In the genomic region with DNA sequence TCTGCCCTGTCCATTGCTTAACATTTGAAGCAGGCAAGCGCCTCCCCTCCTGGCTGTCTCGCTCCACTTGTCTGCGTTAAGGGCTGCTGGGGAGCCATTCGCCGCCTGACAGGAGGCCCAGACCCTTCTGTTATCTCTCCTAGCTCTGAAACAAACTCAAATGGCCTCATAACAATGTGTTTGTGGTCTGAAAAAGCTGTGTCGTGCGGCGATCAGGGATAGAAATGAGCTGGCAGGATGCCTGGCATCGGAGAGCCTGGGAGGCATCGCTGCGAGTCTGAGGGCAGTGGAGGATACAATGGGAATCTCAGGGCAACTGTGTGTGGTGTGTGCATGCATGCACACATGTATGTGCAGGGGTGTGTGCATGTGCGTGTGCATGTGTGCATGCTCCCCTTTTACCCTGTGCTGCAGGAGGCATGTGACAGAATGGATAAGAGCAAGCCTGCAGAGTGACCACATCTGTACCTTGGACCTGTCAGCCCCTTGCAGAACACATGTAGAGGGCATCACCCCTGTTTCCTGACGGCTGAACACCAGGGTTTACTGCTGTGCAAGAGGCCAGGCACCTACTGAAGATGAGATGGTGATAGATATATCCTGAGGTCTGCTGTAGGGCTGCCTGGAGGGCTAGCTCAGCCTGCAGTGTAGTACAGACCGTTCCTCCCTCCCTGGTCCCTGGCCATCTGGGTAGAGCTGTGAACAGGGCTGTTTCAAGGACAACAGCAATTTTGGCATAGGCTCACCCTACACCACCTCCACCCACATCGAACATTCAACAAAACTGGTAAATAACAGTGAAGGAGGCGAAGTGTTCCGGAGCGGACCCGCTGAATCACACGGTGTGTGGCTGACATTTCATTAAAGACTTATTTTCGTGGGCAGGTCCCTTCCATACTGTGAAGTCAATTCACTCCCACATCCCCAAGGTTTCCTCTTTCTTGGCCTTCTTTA, we compare ENCODE assay signal across 12 mouse cellular contexts. TPM values are rescaled to one million over a fixed set of nuclear protein-coding genes. Genes with fewer than 3 reads are reported as not detected.
DNase-seq lines count a peak whose midpoint lies in the region; ATAC-seq and TF ChIP-seq lines count a peak whose summit lies in the region.
"Had no signal": no experiment of that assay in that cellular context is flagged by ENCODE, and none has a peak within 500 bp of the region (broad histone marks: within the 10 kb centered on the region; RNA-seq: fewer than 3 reads in every experiment).

No protein-coding gene starts in this region.

- no peaks in the 10 kb centered on the region for H3K9me3 ChIP-seq in heart, embryonic 12.5 days (replicated peaks)
- no peaks in the 10 kb centered on the region for H3K9me3 ChIP-seq in forebrain, postnatal 0 days (ENCODE audit: low read length)
- H3K9me3 ChIP-seq: embryonic facial prominence, embryonic 12.5 days had no signal

- WGBS in heart, embryonic 12.5 days = 52% methylated on average over 21 of the region's 21 CpGs
- WGBS in forebrain, postnatal 0 days = 48% methylated on average over 21 of the region's 21 CpGs

- H3K9ac ChIP-seq in heart, embryonic 12.5 days = 0 out of 2 replicates have a peak overlapping the region, but pooled peaks have one; percentile 13
- H3K9ac ChIP-seq in forebrain, postnatal 0 days = 0 out of 2 replicates have a peak overlapping the region, but pooled peaks have one; percentile 2
- H3K9ac ChIP-seq: embryonic facial prominence, embryonic 12.5 days had no signal

- peaks cover 75% of the 10 kb centered on the region for H3K4me1 ChIP-seq in heart, embryonic 12.5 days (replicated peaks)
- H3K4me1 ChIP-seq in forebrain, postnatal 0 days (ENCODE audit: insufficient read depth) = no peaks in the 10 kb centered on the region

- H3K4me3 ChIP-seq in heart, embryonic 12.5 days = no peak overlapping the region
- no peak overlapping the region for H3K4me3 ChIP-seq in forebrain, postnatal 0 days (ENCODE audit: low read depth, low read length)
- H3K4me3 ChIP-seq: embryonic facial prominence, embryonic 12.5 days had no signal

- intact Hi-C loops in heart, postnatal 14 days (cut with DNase I) = loop anchor here (10.0 kb wide), 1 partner anchor 684 kb away; no protein-coding TSS in a partner anchor
- intact Hi-C loops in left cerebral cortex, postnatal 4 days (cut with DNase I) = no loop called here
- intact Hi-C loops in left cerebral cortex, postnatal 10 days (cut with DNase I) = no loop called here

- H3K36me3 ChIP-seq in heart, embryonic 12.5 days = peaks cover 5% of the 10 kb centered on the region; the same call in 1 of the 2 replicates
- H3K36me3 ChIP-seq in forebrain, postnatal 0 days (ENCODE audit: insufficient read depth) = no peaks in the 10 kb centered on the region

- ATAC-seq in heart, embryonic 12.5 days (ENCODE audit: insufficient number of reproducible peaks, low FRiP score) = no peak
- ATAC-seq in forebrain, postnatal 0 days = peak; percentile 10; the same call in 1 of the 2 replicates

- no peaks in the 10 kb centered on the region for H3K27me3 ChIP-seq in heart, embryonic 12.5 days (replicated peaks)
- H3K27me3 ChIP-seq in forebrain, postnatal 0 days (ENCODE audit: insufficient read depth, low read length) = no peaks in the 10 kb centered on the region
- H3K27me3 ChIP-seq: embryonic facial prominence, embryonic 12.5 days had no signal

- H3K4me2 ChIP-seq in heart, embryonic 12.5 days = 0 out of 2 replicates have a peak overlapping the region, but pooled peaks have one; percentile 5
- H3K4me2 ChIP-seq in forebrain, postnatal 0 days (ENCODE audit: low read depth) = no peak overlapping the region
- H3K4me2 ChIP-seq: embryonic facial prominence, embryonic 12.5 days had no signal

- DNase-seq in heart, postnatal 14 days = no peak
- DNase-seq in left cerebral cortex, postnatal 4 days = peak; percentile 46
- DNase-seq in left cerebral cortex, postnatal 10 days (ENCODE audit: extremely low spot score in 1 of 2, low spot score in 2 of 2) = no peak
- DNase-seq in forebrain, postnatal 0 days = no peak
- DNase-seq in natural killer cell, adult 2 months (ENCODE audit: low spot score in 2 of 2) = peak; percentile 49 to 68
- DNase-seq in lung, postnatal 36 days = no peak
- DNase-seq in urinary bladder, adult 18-20 months (ENCODE audit: low spot score in 2 of 2) = no peak
- DNase-seq: cerebellum, adult 11 months; thymus, postnatal 14 days had no signal

- no peak for TF ChIP-seq CTCF in forebrain, postnatal 0 days (IDR thresholded peaks at IDR 0.05; ENCODE audit: low read depth)

- H3K27ac ChIP-seq in heart, embryonic 12.5 days (ENCODE audit: poor library complexity, severe bottlenecking) = peak overlapping the region; percentile 69
- H3K27ac ChIP-seq in forebrain, postnatal 0 days (ENCODE audit: low read depth, low read length) = no peak overlapping the region
- H3K27ac ChIP-seq: embryonic facial prominence, embryonic 12.5 days had no signal

RNA-seq across cellular contexts. Expression of a gene that starts 54.9 kb away (rescaled TPM):
- polyA plus RNA-seq in heart, embryonic 12.5 days (2016; fragmentation: Nextera tagmentation; extraction: Ambion mirVana) = 136 and 137 TPM in 2 replicates
- total RNA-seq in heart, postnatal 14 days (2021) = 10 to 100 TPM; 59.3 to 60.7 TPM
- total RNA-seq in left cerebral cortex, postnatal 4 days (2021) = 100 to 1,000 TPM; 153 to 162 TPM
- 100 to 1,000 TPM; 148 to 169 TPM for total RNA-seq in left cerebral cortex, postnatal 10 days (2021)
- 65.6 and 95.6 TPM in 2 replicates for total RNA-seq in forebrain, postnatal 0 days (2014; rRNA removed)
- 54.4 and 67.5 TPM in 2 replicates for polyA plus RNA-seq in forebrain, postnatal 0 days (2015; fragmentation: Nextera tagmentation; extraction: Ambion mirVana)
- total RNA-seq: CH12.LX had no signal

Comparison
In these comparisons a context has a peak if more than half of its experiments do, and no peak if none do; other contexts are left out.
1. DNase-seq: peak in left cerebral cortex, postnatal 4 days (single experiment) and natural killer cell, adult 2 months (2 of 2); none in heart, postnatal 14 days (0 of 2), left cerebral cortex, postnatal 10 days (0 of 2), forebrain, postnatal 0 days (single experiment), lung, postnatal 36 days (single experiment) and urinary bladder, adult 18-20 months (0 of 2).